Mouse (Mus musculus) natural killer cell, adult 2 months (primary cell): ENCODE data around the gene Dntt.
A peak's percentile ranks its signal among the peaks of the same experiment; 100 is the strongest.

ENCODE experiments used
- DNase-seq, 2 experiments: peaks; one replicate each; pipeline ENCODE4 v3.0.0; 2022; ENCODE audit warnings: low spot score in 2 of 2

Gene Dntt

DNA sequence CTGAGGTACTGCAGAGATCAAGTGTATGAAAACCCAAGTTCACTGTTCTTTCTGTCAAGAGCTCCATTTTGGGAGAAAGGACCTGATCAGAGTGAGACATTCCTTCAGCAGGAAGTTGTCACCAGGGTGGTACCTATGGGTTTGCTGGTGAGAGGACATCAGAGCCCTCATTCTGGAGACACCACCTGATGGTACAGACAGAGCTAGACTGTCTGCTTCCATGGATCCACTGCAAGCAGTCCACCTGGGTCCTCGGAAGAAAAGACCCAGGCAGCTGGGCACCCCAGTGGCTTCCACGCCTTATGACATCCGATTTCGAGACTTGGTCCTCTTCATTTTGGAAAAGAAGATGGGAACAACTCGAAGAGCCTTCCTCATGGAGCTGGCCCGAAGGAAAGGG is at the start of gene Dntt:
Dntt (plus strand) TSS at position 57 of the 400 bp plus-strand sequence.
- no peak for DNase-seq

DNA sequence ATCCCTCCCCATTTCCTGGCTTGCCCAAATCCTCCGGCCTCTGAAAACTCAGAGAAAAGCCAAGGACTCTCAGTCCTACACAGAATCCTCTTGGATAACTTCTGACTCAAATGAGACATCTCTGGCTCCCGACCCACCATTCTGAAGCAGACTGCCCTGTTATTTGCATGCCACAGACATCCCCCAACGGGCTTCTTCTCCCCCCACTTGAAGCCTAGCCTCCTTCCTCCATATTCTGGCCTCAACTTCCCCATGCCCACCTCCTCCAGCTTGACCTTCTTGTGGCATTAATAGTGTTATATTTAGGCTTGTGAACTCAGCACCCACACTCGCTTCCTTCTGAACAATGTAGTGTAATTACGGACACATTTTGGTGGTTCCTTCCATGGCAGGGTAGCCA is 48.4 kb upstream of the Dntt start:
- DNase-seq: no peak

DNA sequence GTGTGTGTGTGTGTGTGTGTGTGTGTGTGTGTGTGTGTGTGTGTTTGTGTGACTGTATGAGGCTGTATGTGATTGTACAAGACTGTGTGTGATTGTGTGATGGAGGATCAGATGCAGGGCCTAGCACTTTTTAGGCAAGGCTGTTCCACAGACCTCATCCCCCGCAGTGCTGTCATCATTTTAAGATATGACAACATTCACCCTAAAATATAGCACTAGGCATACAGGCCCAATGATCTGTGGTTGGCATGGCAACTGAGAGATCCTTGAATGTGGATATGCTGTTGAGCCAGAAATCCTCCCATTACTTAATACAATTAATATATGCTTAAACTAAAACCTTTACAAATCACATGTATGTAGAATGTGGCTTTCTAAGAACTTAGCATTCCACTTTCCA is 44.5 kb upstream of the Dntt start:
- no peak for DNase-seq

DNA sequence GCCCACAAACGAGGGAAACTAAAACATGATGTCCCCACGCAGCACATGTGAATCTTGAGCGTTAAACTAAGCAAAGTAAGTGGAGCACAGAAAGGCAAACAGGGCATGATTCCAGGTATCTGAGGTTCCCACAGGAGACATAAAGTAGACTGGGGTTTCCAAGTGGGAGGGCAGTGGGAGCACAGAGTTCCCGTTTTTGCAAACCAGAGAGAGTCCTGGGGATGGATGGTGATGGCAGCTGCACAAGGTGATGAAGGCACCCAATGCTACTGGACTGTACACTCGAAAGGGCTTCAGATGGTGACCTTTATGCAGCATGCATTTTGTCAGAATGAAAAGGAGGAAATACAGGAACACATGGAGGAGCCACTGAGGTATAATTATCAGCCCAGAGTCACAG is 40.2 kb upstream of the Dntt start:
- no peak for DNase-seq

DNA sequence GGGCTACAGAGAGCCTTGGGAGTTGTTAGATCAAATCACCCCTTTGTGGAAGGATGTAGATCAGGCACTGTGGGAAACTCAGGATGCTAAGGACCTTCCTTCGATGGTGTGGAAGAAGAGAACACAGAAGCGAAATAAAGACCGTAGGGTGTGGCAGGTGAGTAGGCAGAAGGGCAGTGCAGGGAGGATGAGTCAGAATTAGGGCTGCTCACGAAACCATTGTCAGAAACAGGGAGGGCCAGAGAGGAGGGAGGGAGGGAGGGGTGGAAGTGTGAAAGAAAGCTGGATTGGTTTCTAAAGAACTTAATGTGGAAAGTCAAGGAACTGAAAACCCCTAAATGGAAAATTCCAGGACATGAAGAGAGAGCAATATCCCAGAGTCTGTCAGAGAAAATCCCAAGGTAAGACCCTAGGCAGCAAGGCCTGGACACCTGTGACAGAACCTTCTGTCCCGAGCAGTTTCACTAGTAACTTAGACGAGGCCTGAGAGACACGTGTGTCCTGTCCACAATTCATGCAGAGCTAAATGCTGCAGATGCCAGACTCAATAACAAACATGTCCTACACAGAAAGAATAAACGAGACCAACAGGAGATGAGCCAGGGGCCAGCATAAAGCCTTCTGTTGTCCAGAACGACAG is 39.0 kb upstream of the Dntt start:
- DNase-seq: no peak

DNA sequence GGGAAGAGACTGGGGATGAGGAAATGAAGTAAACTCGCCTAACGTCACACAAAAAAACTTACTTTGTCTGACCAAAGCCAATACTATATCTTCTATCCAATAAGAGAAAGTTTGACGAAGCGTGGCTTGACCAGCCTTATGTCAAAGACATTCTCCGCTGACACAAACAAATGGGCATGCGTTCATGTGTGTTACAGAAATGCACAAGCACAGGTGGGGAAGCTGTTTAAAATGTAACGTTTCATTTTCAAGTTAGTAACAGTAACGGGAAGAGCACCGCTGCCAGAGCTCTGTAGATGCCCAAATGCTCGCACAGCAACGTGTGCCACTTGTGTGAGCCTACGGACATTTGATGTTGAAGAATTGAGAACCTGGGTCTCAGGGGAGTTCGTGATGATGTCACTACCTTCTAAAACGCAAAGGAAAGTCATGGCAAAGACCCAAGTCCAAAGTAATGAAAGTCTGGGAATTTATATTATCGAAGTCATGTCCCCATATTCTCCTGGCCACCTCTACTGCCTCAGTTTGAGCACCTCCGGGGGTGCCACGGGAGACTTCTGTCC is 38.2 kb upstream of the Dntt start:
- DNase-seq: no peak

DNA sequence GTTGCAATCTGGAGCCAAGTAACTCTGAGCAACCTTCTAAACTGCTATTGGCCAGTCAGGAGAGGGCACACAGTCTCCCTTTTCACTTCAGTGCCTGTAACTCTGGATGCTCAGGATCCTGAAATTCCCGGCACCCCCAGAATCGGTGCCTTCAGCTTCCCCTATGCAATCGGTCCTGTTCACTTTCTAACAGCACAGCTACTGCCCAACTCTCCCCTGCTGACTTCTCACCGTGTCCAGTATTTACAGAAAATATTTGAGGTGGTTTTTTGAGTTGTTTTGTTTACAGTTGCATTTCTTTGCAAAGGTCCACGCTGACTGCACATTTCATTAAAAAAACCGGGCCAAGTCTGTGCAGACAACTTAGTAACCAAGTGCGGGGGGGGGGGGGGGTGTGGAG is 37.4 kb upstream of the Dntt start:
- no peak for DNase-seq

DNA sequence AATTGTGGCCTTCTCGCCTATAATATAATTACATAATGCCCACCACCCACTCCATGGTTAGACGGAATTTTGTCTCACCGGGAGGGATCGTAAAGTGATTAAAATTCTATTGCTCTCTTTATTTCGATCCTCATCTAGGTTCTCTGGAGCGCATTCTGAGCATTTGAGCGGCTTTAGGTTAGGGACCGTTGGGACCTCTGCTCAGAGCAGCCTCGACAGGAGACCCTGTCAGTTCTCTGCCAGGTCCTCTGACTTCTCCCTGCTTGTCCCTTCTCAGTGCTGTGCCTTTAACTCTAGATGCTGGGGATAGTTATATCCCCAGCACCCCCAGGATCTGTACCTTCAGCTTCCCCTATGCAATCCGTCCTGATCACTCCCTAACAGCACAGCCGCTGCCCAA is 37.0 kb upstream of the Dntt start:
- DNase-seq: no peak

DNA sequence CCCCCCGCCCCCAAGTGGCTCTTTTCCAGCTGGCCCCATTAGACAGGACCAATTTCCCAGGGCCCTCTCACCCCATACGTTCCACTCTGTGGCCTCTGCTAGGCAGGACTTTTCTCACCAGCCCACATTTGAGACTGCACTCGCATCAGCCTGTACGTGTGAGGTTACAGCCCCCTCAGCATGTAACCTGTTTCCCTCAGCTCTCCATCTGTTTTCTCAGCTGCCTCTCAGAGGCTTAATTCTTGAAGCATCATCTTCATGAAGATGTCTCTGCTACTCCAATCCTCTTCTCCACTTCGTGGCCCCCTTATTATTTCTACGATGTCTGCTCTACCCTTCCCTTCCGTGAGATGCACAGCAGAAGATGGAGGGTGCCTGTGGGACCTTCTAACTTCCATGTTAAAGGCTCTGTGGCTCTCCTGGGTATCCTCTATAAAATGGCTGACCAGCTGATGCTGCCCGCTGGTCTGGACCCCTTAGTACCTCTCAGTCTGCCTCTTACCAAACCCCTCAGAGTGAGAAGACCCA is 36.5 kb upstream of the Dntt start:
- DNase-seq: no peak

DNA sequence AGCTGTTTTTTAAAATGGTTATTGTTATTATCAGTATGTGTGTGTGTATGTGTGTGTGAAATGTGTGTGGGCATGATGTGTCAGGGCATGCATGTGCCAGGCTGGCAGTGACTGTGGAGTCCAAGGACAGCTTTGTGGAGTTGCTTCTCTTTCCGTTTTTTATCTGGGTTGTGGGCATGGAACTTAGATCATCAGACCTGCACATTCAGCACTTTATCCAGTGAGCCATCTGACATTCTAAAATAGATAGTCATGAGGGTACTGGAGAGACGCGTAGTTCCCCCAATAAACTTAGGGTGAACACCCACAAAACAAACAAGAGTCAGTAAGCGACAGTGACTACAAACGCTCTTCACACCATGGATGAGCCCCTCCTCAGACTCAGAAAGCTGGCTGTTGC is 35.7 kb upstream of the Dntt start:
- no peak for DNase-seq

DNA sequence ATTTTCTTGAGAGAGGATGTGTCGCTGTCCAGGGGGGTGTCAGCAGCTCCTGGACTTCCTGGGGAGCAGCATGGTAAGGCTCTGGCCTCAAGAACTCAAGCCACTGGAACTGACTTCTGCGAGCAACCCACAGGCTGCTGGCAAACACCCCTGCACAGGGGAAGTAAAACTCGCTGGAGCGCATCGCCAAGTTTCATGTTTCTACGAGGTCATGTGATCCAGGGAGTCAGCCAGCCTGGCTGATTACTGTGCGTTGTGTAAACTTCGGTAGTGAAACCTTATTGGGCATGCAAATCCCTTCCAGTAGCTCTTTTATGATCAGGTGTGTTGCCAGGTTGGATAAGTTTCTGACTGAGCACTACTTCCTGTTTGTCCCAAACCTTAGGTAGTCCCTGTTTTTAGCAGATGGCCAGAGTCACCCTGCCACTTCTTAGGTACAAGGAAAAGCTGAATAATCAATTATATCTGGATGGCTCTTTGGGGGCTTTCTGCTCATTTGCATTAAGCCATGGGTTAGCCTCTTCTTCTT is 35.0 kb upstream of the Dntt start, which contains the start of gene Blnk:
Blnk (minus strand) TSS at position 479 of the 529 bp plus-strand sequence.
- DNase-seq: peak in 1 of 2 experiments; percentile 84

DNA sequence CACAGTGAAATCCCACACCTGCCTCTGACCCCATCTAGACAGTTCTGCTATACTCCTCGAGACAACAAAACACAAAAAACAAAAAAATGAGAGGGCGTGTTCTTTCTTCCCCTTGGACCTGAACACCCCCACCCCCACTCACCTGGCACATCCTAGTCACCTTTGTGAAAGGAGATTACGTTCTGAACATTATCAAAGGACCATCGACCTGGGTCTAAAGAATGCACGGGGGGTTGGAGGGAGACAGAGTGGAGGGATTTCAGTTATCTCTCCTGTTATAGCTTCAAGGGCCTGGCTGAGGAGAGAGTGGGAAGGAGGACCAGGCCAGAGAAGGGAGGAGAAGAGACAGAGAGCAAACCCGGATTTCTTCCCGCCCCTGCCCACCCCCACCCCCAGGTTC is 34.2 kb upstream of the Dntt start:
- no peak for DNase-seq

DNA sequence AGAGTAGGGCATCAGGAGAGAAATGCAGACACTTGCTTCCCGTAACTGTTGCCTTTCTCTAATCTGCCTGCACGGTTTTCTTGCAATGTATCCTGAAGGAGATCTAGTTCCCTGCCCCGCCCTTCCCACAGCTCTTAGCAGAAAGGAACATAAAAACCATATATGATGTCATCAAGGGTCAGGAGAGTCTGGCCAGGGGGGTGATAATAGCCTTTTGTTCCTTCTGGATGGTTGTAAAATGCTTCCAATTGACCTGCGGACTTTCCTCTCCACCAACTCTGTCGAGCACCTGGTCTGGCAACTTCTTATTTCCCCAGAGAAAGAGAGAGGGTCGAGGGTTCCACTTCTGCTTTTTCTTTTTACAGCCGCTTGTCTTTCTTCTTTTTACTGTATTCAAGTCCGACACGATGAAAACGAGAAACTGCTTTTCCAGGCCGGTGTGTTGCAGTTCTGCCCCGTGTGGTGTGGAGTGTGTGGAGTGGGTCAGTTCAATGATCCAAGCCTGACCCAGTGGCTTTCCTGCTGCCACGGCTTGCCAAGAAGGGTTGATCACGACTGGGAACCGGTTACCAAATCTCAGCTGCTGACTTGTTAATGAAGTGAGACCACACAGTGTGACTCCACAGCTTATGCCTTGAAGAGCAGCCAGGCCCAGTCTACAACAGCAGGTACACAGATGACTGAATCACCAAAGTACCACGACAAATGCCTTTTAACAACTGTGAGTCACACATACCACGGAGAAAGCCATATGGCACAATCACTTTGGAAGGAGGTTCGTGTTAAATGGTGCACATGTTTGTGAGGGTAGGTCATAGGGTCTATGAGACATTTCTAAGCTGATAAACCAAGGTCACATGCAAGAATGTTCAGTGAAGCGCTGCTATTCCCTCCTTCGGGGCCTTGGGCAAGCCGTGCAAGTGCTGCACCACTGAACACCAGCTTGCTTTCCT is 33.4 kb upstream of the Dntt start:
- DNase-seq: peak in 1 of 2 experiments; percentile 71

DNA sequence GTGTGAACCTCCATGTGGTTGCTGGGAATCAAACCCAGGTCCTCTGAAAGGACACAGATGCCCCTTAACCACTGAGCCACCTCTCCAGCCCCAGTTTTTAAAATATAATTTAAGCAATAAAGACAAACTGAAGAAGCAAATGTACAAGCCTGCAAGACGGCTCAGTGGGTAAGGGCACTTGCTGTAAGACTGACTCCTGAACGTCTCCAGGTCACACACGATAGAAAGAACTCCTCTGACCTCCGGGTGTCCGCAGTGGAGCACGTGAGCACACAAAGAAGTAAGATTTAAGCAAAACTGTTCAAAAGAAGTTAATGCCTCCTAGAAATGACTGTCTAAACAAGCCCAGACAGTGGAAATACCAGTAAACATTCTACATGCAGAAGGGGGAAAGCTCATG is 32.4 kb upstream of the Dntt start:
- DNase-seq: no peak

DNA sequence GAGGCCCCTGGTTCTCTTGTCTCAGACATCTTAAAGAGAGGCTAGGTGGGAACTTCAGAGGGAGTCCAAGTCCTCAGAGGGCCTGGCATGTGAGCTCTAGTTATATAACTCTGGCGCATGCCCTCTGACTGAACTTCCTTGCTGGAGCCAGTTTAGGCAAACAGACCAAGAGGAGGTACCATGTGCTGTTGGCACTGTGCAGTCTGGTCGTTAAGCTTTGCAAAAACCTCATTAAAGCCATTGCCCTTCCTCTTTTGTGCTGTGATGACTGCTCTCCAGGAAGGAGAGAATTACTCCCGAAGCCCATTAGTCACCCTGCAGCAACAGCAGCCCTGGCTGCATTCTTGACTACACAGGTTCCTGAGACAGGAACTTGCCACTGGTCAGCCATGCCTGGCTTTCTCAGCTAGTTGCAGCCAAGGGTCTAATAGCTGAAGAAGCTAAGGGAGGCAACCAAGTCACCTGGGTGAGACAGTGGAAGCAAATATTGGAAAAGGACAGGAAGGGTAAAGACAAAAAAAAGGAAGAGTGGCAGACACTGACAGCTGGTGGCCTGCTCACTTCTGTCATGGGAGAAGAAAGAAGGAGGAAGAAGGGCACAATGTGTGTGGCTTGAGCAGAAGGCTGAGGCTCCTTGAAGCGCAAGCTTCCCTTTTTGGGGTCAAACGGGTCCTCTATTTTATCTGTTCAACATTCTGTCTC is 30.5 kb upstream of the Dntt start:
- DNase-seq: peak in 1 of 2 experiments; percentile 40

DNA sequence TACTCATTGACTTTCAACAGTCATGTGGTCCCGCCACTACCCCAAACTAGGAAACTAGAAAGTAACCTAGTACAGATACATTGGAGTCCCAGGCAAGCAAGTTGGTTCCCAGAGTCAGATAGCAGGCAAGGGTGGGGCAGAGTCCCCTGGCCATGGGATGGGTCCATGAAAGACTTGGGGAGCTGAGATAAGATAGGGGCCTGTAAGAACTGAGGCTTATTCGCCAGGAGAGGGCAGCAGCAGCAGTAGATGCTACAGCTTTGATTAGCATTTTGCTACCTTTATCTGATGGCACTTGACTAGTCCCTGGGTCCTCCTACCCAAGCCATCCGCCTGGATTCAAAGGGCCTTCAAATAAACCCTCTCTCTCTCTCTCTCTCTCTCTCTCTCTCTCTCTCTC is 29.5 kb upstream of the Dntt start:
- DNase-seq: peak in 1 of 2 experiments; percentile 25

DNA sequence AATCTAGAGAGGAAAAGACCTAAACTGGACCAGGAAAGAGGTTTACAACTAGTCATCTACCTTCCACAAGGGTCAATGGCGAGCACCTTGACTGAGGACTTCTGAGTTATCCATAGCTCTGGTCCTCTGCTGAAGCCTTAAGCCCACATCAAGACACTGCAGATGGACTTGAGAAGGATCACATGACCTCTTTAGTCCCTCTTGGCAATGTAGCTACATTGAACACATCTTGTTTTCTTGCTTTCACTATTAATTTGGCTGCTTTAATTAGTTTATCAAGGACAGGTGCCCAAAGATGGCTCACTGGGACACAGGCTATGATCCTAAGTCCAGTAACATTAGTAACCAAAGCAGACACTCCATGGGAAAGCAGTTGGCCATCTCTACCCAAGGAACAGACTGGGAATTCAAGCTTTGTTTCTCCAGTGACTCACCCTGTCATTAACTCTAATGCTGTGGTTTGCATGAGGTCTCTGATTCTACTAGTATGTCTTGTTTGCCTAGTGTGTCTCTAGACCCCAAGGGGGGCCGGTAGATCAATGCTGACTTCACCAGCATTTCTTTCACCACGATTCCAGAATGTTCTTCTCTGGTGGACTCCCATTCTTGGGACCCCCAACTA is 25.3 kb upstream of the Dntt start:
- no peak for DNase-seq

DNA sequence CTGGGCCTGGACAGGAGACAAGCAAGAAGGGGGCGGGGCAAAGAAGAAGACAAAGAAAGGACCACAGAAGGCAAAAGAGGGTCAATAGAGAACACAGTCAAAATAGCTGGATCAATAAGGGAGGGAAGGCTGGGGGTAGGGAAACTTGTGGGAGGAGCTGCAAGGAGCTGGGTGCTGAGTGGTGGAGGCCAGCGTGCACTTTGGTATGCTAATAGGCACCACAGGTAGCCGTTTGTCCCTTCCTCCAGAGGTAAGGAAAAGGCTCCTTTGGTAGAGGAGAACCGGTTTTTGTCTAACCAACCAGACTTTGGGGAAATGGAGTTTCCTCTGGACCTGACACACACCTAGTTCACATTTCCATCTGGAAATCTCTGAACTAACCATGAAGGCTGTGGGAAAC is 22.5 kb upstream of the Dntt start:
- DNase-seq: no peak

DNA sequence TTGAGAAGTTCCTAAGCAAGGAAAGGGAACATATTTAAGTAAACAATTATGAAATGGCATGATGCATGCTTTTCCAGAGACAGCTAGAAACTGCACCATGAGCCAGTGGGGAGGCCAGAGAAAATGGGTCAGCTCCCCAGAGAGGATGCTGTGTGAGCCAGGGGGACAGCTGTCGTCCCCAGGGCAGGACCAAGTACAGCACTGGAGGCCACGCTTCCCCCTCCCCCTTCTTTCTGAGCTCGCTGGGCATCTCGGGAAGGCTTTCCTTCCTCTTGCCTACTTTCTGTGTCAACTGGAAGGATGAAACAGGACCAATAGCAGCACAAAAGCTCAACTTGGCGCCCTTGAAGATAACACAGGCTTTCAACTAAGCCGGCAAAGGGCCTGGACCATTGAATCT is 21.7 kb upstream of the Dntt start:
- no peak for DNase-seq

DNA sequence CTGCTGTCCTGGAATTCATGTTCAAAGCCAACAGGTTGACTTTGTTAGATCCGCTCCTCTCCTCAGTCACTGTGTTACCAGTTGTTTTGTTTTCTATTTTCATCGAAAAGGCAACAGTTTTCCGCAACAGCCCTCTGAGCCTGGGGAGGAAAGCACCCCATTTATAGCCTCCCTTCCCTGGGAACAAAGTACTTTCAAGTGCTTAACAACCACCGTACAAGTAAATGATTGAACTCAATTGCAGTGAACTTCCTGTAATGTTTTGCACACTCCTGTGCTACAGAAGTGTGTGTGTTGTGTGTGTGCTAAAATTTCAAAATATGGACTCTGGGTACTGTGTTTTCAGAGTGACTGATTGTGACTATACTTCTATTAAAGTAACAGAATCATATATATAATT is 21.3 kb upstream of the Dntt start:
- no peak for DNase-seq
